Mouse (Mus musculus) MEL (cell line): ENCODE measurements around the gene Prss28. TPM values are rescaled to one million over a fixed set of nuclear protein-coding genes. Genes with fewer than 3 reads are reported as not detected.

Source experiments
- DNase-seq: peaks from one replicate; pipeline ENCODE4 v3.0.0; 2011; ENCODE audit warnings: low read depth, low spot score
- H3K27ac ChIP-seq: 2 replicates; pipeline ENCODE4 v1.5.1; 2012; ENCODE audit warnings: low read depth, mild to moderate bottlenecking, control low read depth, low read length, moderate library complexity; ENCODE audit not compliant: control insufficient read depth
- H3K27me3 ChIP-seq, 2 experiments: fragments of 150-350 bp in 1 of 2; sonication (generic) in 1 of 2; 2 replicates each; pipeline ENCODE4 v1.6.1; 2012; ENCODE audit warnings: low read length in 2 of 2, mild to moderate bottlenecking in 2 of 2, improper control_type of control experiment in 1 of 2, moderate library complexity in 1 of 2; ENCODE audit not compliant: insufficient read depth in 2 of 2, control insufficient read depth in 1 of 2
- H3K36me3 ChIP-seq, 2 experiments: 2 replicates each; pipeline ENCODE4 v1.6.1; 2012 to 2014; ENCODE audit warnings: low read length in 2 of 2, improper control_type of control experiment in 1 of 2, inconsistent platforms in 1 of 2, mild to moderate bottlenecking in 1 of 2; ENCODE audit not compliant: insufficient read depth in 2 of 2, control insufficient read depth in 1 of 2
- H3K4me1 ChIP-seq, 2 experiments: fragments of 150-350 bp in 1 of 2; sonication (generic) in 1 of 2; 2 replicates each; pipeline ENCODE4 v1.6.1; 2012; ENCODE audit warnings: low read length in 2 of 2, improper control_type of control experiment in 1 of 2, mild to moderate bottlenecking in 1 of 2; ENCODE audit not compliant: insufficient read depth in 2 of 2, control insufficient read depth in 1 of 2
- H3K4me3 ChIP-seq, 2 experiments: fragments of 150-350 bp in 1 of 2; sonication (generic) in 1 of 2; 2 replicates each; pipeline ENCODE4 v1.5.1; 2012; ENCODE audit warnings: low read depth in 2 of 2, low read length in 2 of 2, mild to moderate bottlenecking in 2 of 2, moderate library complexity in 2 of 2, control low read depth in 1 of 2, improper control_type of control experiment in 1 of 2; ENCODE audit not compliant: control insufficient read depth in 1 of 2, insufficient read depth in 1 of 2
- H3K79me2 ChIP-seq: 2 replicates; pipeline ENCODE4 v1.6.1; 2012; ENCODE audit warnings: mild to moderate bottlenecking, low read length, moderate library complexity; ENCODE audit not compliant: control insufficient read depth, poor library complexity, insufficient read depth
- H3K9ac ChIP-seq: 2 replicates; pipeline ENCODE4 v1.6.1; 2012; ENCODE audit warnings: low read depth, mild to moderate bottlenecking, control low read depth, low read length, moderate library complexity; ENCODE audit not compliant: control insufficient read depth, poor library complexity, severe bottlenecking
- H3K9me3 ChIP-seq: fragments of 150-350 bp; sonication (generic); replicated peaks from 2 replicates; pipeline ENCODE4 v1.6.1; 2012; ENCODE audit warnings: mild to moderate bottlenecking, low read length, improper control_type of control experiment, moderate library complexity; ENCODE audit not compliant: insufficient read depth
- CTCF ChIP-seq, 3 experiments: IDR thresholded peaks in 2 of 3; conservative IDR thresholded peaks in 1 of 3; 2 replicates each; pipeline ENCODE4 v1.5.1; 2011 to 2012; ENCODE audit warnings: low read length in 3 of 3, low read depth in 2 of 3, mild to moderate bottlenecking in 2 of 3, improper control_type of control experiment in 1 of 3, inconsistent platforms in 1 of 3, mixed read lengths in 1 of 3, moderate library complexity in 1 of 3; ENCODE audit not compliant: control insufficient read depth in 1 of 3, insufficient read depth in 1 of 3, poor library complexity in 1 of 3, severe bottlenecking in 1 of 3
- ELF1 ChIP-seq: IDR thresholded peaks from 2 replicates; pipeline ENCODE4 v1.6.1; 2014; ENCODE audit warnings: low read depth, mild to moderate bottlenecking, inconsistent platforms, low read length, improper control_type of control experiment, moderate library complexity
- EP300 ChIP-seq, 2 experiments: IDR thresholded peaks; 2 replicates each; pipeline ENCODE4 v1.6.1; 2011; ENCODE audit warnings: improper control_type of control experiment in 2 of 2, low read length in 2 of 2, low read depth in 1 of 2, mild to moderate bottlenecking in 1 of 2
- ETS1 ChIP-seq: IDR thresholded peaks from 2 replicates; pipeline ENCODE4 v1.6.1; 2012; ENCODE audit warnings: low read depth, mild to moderate bottlenecking, inconsistent platforms, low read length, improper control_type of control experiment, moderate library complexity
- KAT2A ChIP-seq: conservative IDR thresholded peaks from 2 replicates; pipeline ENCODE4 v1.6.1; 2012; ENCODE audit warnings: low read depth, low read length, improper control_type of control experiment, inconsistent platforms
- MAX ChIP-seq: IDR thresholded peaks from 2 replicates; pipeline ENCODE4 v1.6.1; 2011; ENCODE audit warnings: low read length, improper control_type of control experiment
- MAZ ChIP-seq: IDR thresholded peaks from 2 replicates; pipeline ENCODE4 v1.6.1; 2012; ENCODE audit warnings: low read depth, mild to moderate bottlenecking, inconsistent platforms, low read length, improper control_type of control experiment
- MXI1 ChIP-seq: IDR thresholded peaks from 2 replicates; pipeline ENCODE4 v1.6.1; 2011; ENCODE audit warnings: mild to moderate bottlenecking, low read depth, low read length, improper control_type of control experiment
- MYC ChIP-seq: IDR thresholded peaks from 2 replicates; pipeline ENCODE4 v1.6.1; 2011; ENCODE audit warnings: low read depth, mild to moderate bottlenecking, low read length, improper control_type of control experiment, moderate library complexity
- POLR2AphosphoS2 ChIP-seq: IDR thresholded peaks from 2 replicates; pipeline ENCODE4 v1.6.1; 2011; ENCODE audit warnings: low read length, improper control_type of control experiment
- RAD21 ChIP-seq: IDR thresholded peaks from 2 replicates; pipeline ENCODE4 v1.6.1; 2011; ENCODE audit warnings: mild to moderate bottlenecking, low read depth, low read length, improper control_type of control experiment
- SIN3A ChIP-seq: IDR thresholded peaks from 2 replicates; pipeline ENCODE4 v1.6.1; 2012; ENCODE audit warnings: low read length, improper control_type of control experiment, inconsistent platforms
- SMC3 ChIP-seq: IDR thresholded peaks from 2 replicates; pipeline ENCODE4 v1.6.1; 2011; ENCODE audit warnings: low read depth, low read length, improper control_type of control experiment
- UBTF ChIP-seq: IDR thresholded peaks from 2 replicates; pipeline ENCODE4 v1.6.1; 2012; ENCODE audit warnings: low read depth, mild to moderate bottlenecking, inconsistent platforms, low read length, improper control_type of control experiment, moderate library complexity, borderline replicate concordance; ENCODE audit not compliant: insufficient read depth
- ZC3H11A ChIP-seq: IDR thresholded peaks from 2 replicates; pipeline ENCODE4 v1.6.1; 2012; ENCODE audit warnings: low read depth, mild to moderate bottlenecking, inconsistent platforms, low read length, improper control_type of control experiment
- polyA plus RNA-seq, 2 experiments: library from polyadenylated mRNA; stranded (reverse) in 1 of 2; unstranded in 1 of 2; fragments of >175 nt in 1 of 2; fragments of >200 nt in 1 of 2; gene quantifications; 2 replicates each; pipeline versions ENCODE4 v1.2.1 to v1.2.4; 2012; ENCODE audit warnings: low replicate concordance in 2 of 2, low read depth in 1 of 2; ENCODE audit not compliant: insufficient read length in 2 of 2, insufficient read depth in 1 of 2, missing spikeins in 1 of 2
- total RNA-seq: library from RNA; depleted of rRNA; stranded (reverse); fragments of 300-350 nt; gene quantifications from 2 replicates; pipeline ENCODE4 v1.2.3, GENCODE M21; 2012

Gene Prss28
- total and polyA plus RNA-seq, 3 experiments = not detected

- Histone ChIP-seq H3K36me3 (peaks cover 0 to 3% of the 10 kb centered on the region in 2 experiments; a peak in 1 of 4 replicates), H3K79me2 (no peaks in the 10 kb centered on the region), H3K27me3 (no peaks in the 10 kb centered on the region), H3K9ac (no peak overlapping the region), H3K27ac (no peak overlapping the region), H3K4me3 (no peak overlapping the region), H3K4me1 (peaks cover 2 to 12% of the 10 kb centered on the region in 2 experiments; a peak in 1 of 4 replicates), H3K9me3 (no peaks in the 10 kb centered on the region)
- peak; percentile 84 for TF ChIP-seq SMC3
- TF ChIP-seq SIN3A = peak; percentile 57; the same call in 1 of the 2 replicates
- TF ChIP-seq CTCF (IDR thresholded peaks at IDR 0.05 in 2 of 3, conservative IDR thresholded peaks at IDR 0.05 in 1 of 3; ENCODE audit: control insufficient read depth in 1 of 3, insufficient read depth in 1 of 3, low read depth in 2 of 3, low read length in 3 of 3, poor library complexity in 1 of 3, severe bottlenecking in 1 of 3) = peak; percentile 84 to 99 (median 97)
- no peak for TF ChIP-seq MAZ
- TF ChIP-seq RAD21 = peak; percentile 88
- no peak for TF ChIP-seq ELF1
- TF ChIP-seq ZC3H11A = peak; percentile 81
- TF ChIP-seq MYC = 0 out of 2 replicates have a peak, but pooled peaks have one; percentile 37
- 0 out of 2 replicates have a peak, but pooled peaks have one; percentile 19 for TF ChIP-seq MXI1
- DNase-seq = peak; percentile 86
Measured at GRCm38 (mm10) chr17:25285033-25285432, 23.4 kb upstream of the Prss28 start.

DNA sequence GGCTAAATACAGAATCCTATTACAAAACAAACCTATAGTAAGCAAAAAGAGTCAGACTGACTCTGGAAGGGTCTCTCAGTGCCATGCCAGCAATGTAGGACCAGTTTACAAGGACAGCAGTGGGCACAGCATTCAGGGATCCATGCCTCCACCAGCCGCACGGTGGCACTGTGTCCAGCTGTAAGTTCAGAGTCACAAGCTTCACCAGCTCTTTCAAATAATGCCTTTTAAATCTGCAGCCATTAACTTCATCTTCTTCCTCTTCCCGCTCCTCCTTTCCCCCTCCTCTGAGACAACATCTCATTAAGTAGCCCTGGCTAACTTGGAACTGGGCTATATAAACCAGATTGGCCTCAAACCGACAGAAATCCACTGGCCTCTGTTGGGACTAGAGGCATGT is 19.6 kb upstream of the Prss28 start:
- peaks cover 0 to 12% of the 10 kb centered on the region in 2 experiments; a peak in 2 of 4 replicates for H3K36me3 ChIP-seq
- H3K4me1 ChIP-seq = peaks cover 10 to 11% of the 10 kb centered on the region in 2 experiments
- H3K9ac ChIP-seq = no peak overlapping the region
- no peak overlapping the region for H3K27ac ChIP-seq
- no peak overlapping the region for H3K4me3 ChIP-seq
- TF ChIP-seq POLR2AphosphoS2 (no peak), MYC (peak; percentile 53), UBTF (no peak), MAX (0 out of 2 replicates have a peak, but pooled peaks have one; percentile 43), RAD21 (peak; percentile 60), CTCF (IDR thresholded peaks at IDR 0.05 in 2 of 3, conservative IDR thresholded peaks at IDR 0.05 in 1 of 3; ENCODE audit: control insufficient read depth in 1 of 3, insufficient read depth in 1 of 3, low read depth in 2 of 3, low read length in 3 of 3, poor library complexity in 1 of 3, severe bottlenecking in 1 of 3) (peak; percentile 89 to 92 (median 91)), KAT2A (no peak), ETS1 (no peak), MXI1 (no peak), ELF1 (no peak), SIN3A (peak; percentile 62), EP300 (IDR thresholded peaks at IDR 0.05; ENCODE audit: low read depth in 1 of 2, low read length in 2 of 2) (no peak), ZC3H11A (peak; percentile 57), SMC3 (peak; percentile 80)
- no peaks in the 10 kb centered on the region for H3K9me3 ChIP-seq
- no peaks in the 10 kb centered on the region for H3K79me2 ChIP-seq
- no peaks in the 10 kb centered on the region for H3K27me3 ChIP-seq
- DNase-seq = peak; percentile 85
